Mouse (Mus musculus): ENCODE results near the gene Pmvk. TPM values are rescaled to one million over a fixed set of nuclear protein-coding genes. Genes with fewer than 3 reads are reported as not detected.
A peak's percentile ranks its signal among the peaks of the same experiment; 100 is the strongest.

The Pmvk gene
- polyA plus RNA-seq, 1 experiment from 2014 or later: 47.6 TPM

DNA sequence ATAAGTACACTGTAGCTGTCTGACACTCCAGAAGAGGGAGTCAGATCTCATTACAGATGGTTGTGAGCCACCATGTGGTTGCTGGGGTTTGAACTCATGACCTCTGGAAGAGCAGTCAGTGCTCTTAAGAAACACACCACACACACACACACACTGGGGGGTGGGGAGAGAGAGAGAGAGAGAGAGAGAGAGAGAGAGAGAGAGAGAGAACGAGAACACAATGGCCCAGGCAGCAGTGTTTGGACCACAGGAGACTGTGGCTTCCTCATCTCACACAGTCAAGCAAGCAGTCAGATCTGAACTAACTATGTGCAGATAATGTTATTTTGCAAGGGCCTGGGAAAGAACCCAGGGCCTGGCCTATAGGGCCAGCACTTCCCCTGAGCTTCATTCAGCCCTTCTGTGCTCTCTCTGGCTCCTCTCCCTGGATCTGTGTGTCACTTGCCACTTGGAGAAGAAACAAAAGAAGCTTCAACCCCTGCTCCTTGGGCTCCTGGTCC is 1.5 kb downstream of the Pmvk start:
- Histone ChIP-seq H3K4me1 (peaks cover 44% of the 10 kb centered on the region), H3K4me3 (no peak overlapping the region), H3K27me3 (replicated peaks) (no peaks in the 10 kb centered on the region), H3K9me3 (no peaks in the 10 kb centered on the region), H3K4me2 (no peak overlapping the region), H3K27ac (replicated peaks) (no peak overlapping the region), H3K9ac (no peak overlapping the region), H3K36me3 (no peaks in the 10 kb centered on the region)
- WGBS: 60% methylated on average over 1 of the region's 1 CpGs
- no peak for ATAC-seq (ENCODE audit: extremely low read depth, insufficient number of reproducible peaks, low FRiP score, low TSS enrichment)

DNA sequence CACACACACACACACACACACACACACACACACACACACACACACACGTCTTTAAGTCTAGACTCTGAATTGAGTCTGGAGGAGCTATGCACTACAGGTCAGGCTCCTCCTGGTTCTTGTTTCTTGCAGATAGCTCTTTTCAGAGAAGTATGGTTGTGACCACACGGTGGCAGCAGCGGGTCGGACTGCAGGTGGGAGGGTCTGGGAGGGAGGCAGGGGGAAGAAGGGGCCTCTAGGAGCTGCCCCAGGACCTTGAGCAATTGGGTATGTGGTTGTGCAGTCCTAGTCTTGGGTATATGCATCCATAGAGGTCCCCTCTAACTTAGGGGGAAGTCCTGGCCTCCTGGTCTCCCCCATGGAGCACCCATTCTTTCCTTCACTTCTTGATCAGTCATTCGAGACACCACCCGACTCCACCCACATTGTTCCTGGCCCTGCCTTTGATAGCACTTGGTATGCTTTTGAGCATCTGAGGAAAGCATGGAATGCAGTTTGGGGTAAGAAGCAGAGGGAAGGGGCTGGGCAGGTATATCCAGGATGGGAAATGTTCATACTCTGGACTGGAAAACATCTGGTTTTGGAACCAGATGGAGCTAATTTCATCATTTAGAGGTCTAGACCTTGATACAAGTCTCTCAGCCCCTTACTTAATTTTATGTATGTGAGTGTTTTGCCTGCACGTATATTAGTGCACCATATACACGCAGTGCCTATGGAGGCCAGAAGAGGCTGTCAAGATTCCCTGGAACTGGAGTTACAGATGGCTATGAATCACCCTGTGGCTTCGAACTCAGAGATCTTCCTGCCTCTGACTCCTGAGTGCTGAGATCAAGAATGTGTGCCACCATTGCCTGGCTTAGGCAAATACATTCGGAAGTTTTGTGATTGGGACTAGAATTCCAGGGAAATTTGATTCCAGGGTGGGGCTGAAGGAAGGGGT is 2.7 kb downstream of the Pmvk start:
- H3K9me3 ChIP-seq: no peaks in the 10 kb centered on the region
- WGBS: 40% methylated on average over 10 of the region's 10 CpGs
- no peaks in the 10 kb centered on the region for H3K27me3 ChIP-seq (replicated peaks)
- H3K36me3 ChIP-seq: peaks cover 8% of the 10 kb centered on the region; the same call in 1 of the 2 replicates
- no peak for ATAC-seq (ENCODE audit: extremely low read depth, insufficient number of reproducible peaks, low FRiP score, low TSS enrichment)
- peaks cover 33% of the 10 kb centered on the region for H3K4me1 ChIP-seq
- no peak overlapping the region for H3K4me2 ChIP-seq
- no peak overlapping the region for H3K27ac ChIP-seq (replicated peaks)
- no peak overlapping the region for H3K4me3 ChIP-seq
- H3K9ac ChIP-seq: no peak overlapping the region

DNA sequence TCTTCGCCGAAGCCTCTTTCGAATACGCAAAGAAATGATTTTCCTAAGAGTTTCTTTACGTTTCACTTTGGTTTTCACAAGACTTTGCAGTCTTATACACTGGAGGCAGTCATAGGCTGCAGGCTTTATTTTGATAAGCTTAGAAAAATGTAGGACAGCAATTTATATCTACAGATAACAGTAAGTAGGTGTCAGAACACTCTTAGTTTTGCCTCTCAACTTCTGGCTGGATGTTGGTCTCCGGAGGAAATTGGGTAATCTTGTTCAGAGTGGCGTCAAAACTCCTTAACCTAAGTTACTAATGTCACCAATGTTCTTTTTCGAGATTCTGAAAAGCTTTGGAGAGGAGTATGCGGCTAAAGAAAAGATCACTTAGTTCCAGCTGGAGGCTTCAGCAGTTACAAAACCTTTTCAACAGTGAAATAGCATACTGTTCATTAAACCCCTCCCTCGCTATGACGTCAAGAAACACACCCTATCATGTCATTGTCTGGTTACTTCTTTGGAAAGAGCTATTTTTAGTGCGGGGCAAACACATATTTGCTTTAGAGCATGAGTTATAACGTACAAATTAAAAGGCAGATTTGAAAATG is 4.1 kb downstream of the Pmvk start:
- 40% methylated on average over 13 of the region's 13 CpGs for whole genome bisulfite sequencing
- no peaks in the 10 kb centered on the region for H3K9me3 ChIP-seq
- H3K4me3 ChIP-seq: peak overlapping the region; percentile 72
- peak overlapping the region; percentile 89 for H3K27ac ChIP-seq (replicated peaks)
- peak overlapping the region; percentile 89; the same call in 1 of the 2 replicates for H3K9ac ChIP-seq
- no peaks in the 10 kb centered on the region for H3K27me3 ChIP-seq (replicated peaks)
- peaks cover 27% of the 10 kb centered on the region for H3K4me1 ChIP-seq
- H3K36me3 ChIP-seq: peaks cover 9% of the 10 kb centered on the region; the same call in 1 of the 2 replicates
- H3K4me2 ChIP-seq: peak overlapping the region; percentile 88
- no peak; the same call in 1 of the 2 replicates for ATAC-seq (ENCODE audit: extremely low read depth, insufficient number of reproducible peaks, low FRiP score, low TSS enrichment)

DNA sequence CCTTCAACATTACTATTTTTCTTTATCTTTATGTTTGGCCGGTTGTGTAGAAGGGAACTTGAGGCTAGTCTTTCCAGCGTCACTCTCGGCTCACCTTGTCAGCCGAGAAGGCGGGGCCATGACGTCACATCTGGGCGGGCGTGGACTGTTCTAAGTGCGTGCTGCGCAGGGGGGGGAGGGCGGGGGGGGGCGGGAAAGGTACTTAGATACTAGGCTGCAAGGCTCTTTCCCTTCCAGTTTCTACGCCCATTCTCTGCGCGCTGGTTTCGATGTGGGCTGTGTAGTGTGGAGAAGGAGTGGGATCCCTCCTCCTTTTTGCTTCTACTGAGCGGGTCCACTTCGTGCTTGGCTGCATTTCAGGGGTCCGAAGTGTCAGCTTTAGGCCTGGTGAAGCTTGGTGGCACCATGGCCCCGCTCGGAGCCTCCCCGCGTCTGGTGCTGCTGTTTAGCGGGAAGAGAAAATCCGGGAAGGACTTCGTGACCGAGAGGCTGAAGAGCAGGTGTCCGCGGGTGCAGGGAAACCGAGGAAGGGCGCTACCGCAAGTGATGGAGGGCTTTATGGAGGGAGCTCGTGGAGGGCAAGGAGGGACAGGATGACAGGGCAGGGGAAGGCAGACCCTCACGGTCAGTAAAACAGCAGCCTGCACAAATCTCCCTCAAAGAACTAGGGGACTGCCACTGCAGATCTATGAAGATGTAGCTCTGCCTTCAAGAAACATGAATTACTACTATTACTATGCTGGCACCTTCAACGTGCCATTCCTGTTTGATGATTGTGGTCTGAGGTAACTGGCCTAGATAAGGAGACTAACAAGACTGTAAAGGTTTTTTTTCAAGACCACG is 4.8 kb downstream of the Pmvk start:
- H3K36me3 ChIP-seq: peaks cover 9% of the 10 kb centered on the region; the same call in 1 of the 2 replicates
- peak overlapping the region; percentile 72 for H3K4me3 ChIP-seq
- peak overlapping the region; percentile 88 for H3K4me2 ChIP-seq
- peak overlapping the region; percentile 89 for H3K9ac ChIP-seq
- H3K9me3 ChIP-seq: no peaks in the 10 kb centered on the region
- H3K4me1 ChIP-seq: peaks cover 27% of the 10 kb centered on the region
- ATAC-seq (ENCODE audit: extremely low read depth, insufficient number of reproducible peaks, low FRiP score, low TSS enrichment): peak; percentile 76
- WGBS: under 1% methylated on average over 33 of the region's 36 CpGs
- peak overlapping the region; percentile 89 for H3K27ac ChIP-seq (replicated peaks)
- H3K27me3 ChIP-seq (replicated peaks): no peaks in the 10 kb centered on the region

DNA sequence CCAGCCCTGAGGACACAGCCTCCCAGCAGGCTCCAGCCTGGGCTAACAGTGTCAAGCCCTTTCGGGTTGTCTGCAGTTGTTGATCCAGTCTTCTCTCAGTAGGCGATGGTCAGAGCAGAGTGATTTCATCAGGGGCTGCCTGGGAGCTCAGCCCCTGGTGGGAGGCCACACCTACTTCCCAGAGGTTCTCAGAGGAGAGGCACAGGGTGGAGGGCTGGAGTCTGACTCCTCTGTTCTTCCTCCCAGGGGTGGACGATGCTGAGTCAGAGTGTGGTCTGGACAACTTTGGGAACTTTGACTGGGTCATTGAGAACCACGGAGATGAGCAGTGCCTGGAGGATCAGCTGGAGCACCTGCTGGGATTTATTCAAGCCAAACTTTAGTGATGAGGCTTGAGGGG is 13.9 kb downstream of the Pmvk start:
- H3K27ac ChIP-seq (replicated peaks): no peak overlapping the region
- peaks cover 39% of the 10 kb centered on the region for H3K36me3 ChIP-seq
- no peak for ATAC-seq (ENCODE audit: extremely low read depth, insufficient number of reproducible peaks, low FRiP score, low TSS enrichment)
- no peaks in the 10 kb centered on the region for H3K4me1 ChIP-seq
- no peaks in the 10 kb centered on the region for H3K27me3 ChIP-seq (replicated peaks)
- no peak overlapping the region for H3K4me2 ChIP-seq
- H3K9me3 ChIP-seq: no peaks in the 10 kb centered on the region
- no peak overlapping the region for H3K4me3 ChIP-seq
- 49% methylated on average over 4 of the region's 4 CpGs for WGBS
- H3K9ac ChIP-seq: no peak overlapping the region

DNA sequence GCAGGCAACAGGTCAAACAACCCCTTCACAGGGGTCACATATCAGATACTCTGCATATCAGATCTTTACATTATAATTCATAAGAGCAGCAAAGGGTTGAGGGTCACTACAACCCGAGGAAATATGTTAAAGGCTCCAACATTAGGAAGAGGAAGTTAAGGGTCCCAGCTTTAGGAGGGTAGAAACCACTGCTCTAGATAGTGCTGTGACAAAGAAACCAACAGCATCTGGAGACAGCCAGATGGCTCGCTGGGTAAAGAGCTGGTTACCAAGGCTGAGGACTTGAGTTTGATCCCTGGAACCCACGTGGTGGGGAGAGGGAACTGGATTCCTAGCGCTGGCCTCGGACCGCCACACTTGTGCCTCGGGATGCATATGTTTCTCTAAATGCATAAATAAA is 17.9 kb downstream of the Pmvk start:
- Histone ChIP-seq H3K4me1 (no peaks in the 10 kb centered on the region), H3K4me2 (no peak overlapping the region), H3K27me3 (replicated peaks) (no peaks in the 10 kb centered on the region), H3K9ac (no peak overlapping the region), H3K4me3 (no peak overlapping the region), H3K27ac (replicated peaks) (no peak overlapping the region), H3K9me3 (no peaks in the 10 kb centered on the region), H3K36me3 (peaks cover 27% of the 10 kb centered on the region)
- WGBS: 70% methylated on average over 7 of the region's 7 CpGs
- no peak for ATAC-seq (ENCODE audit: extremely low read depth, insufficient number of reproducible peaks, low FRiP score, low TSS enrichment)

DNA sequence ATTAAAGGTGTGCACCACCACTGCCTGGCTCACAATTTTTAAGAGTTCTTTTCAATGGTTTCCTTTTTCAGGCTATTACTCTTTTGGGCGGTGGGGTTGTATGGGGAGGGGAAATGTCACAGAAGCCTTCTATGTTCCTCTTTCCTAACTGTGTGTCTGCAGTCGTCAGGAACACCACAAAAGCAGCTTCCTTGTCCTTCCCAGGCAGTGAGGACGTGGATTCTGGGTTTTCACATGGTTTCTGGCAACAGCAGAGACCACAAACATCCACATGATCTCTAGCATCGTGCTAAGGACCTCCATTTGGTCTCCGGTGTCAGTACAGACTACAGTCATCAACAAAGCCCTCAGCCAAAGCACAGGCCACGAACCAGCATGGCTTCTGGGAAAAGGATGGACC is 19.5 kb downstream of the Pmvk start:
- H3K9ac ChIP-seq: no peak overlapping the region
- no peak overlapping the region for H3K4me2 ChIP-seq
- no peak overlapping the region for H3K27ac ChIP-seq (replicated peaks)
- H3K27me3 ChIP-seq (replicated peaks): no peaks in the 10 kb centered on the region
- H3K4me3 ChIP-seq: no peak overlapping the region
- ATAC-seq (ENCODE audit: extremely low read depth, insufficient number of reproducible peaks, low FRiP score, low TSS enrichment): no peak
- 72% methylated on average over 6 of the region's 6 CpGs for WGBS
- H3K9me3 ChIP-seq: no peaks in the 10 kb centered on the region
- H3K4me1 ChIP-seq: no peaks in the 10 kb centered on the region
- peaks cover 11% of the 10 kb centered on the region for H3K36me3 ChIP-seq

DNA sequence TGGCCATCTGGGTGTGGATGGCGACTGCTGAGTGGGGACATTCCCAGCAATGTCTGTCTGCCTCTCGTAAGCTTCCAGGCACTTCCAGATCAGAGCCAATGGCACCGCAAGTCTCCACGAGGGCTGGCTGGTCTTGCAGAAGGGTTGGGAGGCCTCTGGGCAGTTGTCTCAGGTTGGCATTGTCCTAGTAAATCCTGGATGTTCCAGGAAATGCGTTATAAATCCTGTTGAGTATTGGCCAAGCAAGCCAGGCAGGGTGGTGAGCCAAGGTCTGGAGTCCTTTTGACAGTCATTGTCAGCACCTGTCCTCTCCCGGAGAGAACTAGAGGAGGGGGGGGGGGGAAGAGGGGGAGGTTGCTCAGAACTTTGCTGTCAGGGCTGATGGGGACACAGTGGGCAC is 24.7 kb downstream of the Pmvk start:
- H3K9me3 ChIP-seq: no peaks in the 10 kb centered on the region
- no peak overlapping the region for H3K4me3 ChIP-seq
- H3K36me3 ChIP-seq: no peaks in the 10 kb centered on the region
- H3K27ac ChIP-seq (replicated peaks): no peak overlapping the region
- no peak overlapping the region for H3K4me2 ChIP-seq
- H3K27me3 ChIP-seq (replicated peaks): no peaks in the 10 kb centered on the region
- H3K9ac ChIP-seq: no peak overlapping the region
- no peak for ATAC-seq (ENCODE audit: extremely low read depth, insufficient number of reproducible peaks, low FRiP score, low TSS enrichment)
- 60% methylated on average over 6 of the region's 6 CpGs for WGBS
- no peaks in the 10 kb centered on the region for H3K4me1 ChIP-seq

DNA sequence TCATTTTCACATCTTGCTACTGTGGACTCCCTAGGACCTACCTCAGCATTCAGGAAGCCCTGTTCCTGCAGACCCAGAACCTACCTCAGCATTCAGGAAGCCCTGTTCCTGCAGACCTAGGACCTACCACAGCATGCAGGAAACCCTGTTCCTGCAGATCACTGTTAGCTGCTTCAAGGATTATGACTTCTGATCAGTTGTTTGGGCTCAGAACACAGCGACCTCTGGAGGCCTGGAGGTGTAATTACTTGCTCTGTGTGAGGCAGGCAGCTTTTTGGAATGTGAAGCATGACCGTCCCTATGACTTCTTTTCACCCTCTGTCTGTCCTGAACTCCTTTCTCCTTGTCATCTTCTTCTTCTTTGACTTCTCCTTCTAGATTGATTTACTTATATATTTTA is 27.1 kb downstream of the Pmvk start:
- Histone ChIP-seq H3K4me2 (no peak overlapping the region), H3K27ac (replicated peaks) (no peak overlapping the region), H3K4me3 (no peak overlapping the region), H3K27me3 (replicated peaks) (no peaks in the 10 kb centered on the region), H3K36me3 (no peaks in the 10 kb centered on the region), H3K9me3 (no peaks in the 10 kb centered on the region), H3K4me1 (0 out of 2 replicates have a peak, but pooled peaks cover 4% of the 10 kb centered on the region), H3K9ac (no peak overlapping the region)
- WGBS: 38% methylated on average over 2 of the region's 2 CpGs
- ATAC-seq (ENCODE audit: extremely low read depth, insufficient number of reproducible peaks, low FRiP score, low TSS enrichment): no peak

DNA sequence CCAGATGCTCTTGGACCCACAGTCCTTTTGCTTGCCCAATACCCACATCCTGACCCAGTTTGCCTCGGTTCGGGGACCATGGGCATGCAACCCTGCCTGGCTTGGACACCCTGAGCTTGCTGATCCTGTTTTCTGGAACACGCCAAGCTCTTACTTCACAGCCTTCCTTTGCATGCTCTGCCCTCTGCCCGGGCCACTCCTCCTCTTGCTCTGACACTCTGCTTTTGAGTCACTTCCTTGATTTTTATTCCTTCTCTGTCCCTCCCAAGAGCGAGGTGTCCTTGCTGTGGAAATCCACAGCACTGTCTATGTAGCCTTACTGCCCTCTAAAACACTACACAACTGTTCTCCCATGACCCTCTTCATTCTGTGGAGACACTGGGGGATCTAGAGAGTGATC is 27.9 kb downstream of the Pmvk start:
- Histone ChIP-seq H3K4me2 (no peak overlapping the region), H3K27me3 (replicated peaks) (0 out of 2 replicates have a peak, but pooled peaks cover 6% of the 10 kb centered on the region), H3K27ac (replicated peaks) (no peak overlapping the region), H3K9ac (no peak overlapping the region), H3K4me1 (peaks cover 11% of the 10 kb centered on the region), H3K36me3 (no peaks in the 10 kb centered on the region), H3K9me3 (no peaks in the 10 kb centered on the region), H3K4me3 (no peak overlapping the region)
- no peak for ATAC-seq (ENCODE audit: extremely low read depth, insufficient number of reproducible peaks, low FRiP score, low TSS enrichment)
- 74% methylated on average over 5 of the region's 5 CpGs for WGBS
